Mouse (Mus musculus): ENCODE data around the gene Zfp949.
"Not testable (repeated sequence)": the region's sequence is repeated elsewhere in the genome, so short reads cannot be mapped to it uniquely, and the experiment has no call there.

GRCm38 (mm10) chr9:88570471-88570870, 22.7 kb downstream of the Zfp949 start:
- TF ChIP-seq POLR2A (IDR thresholded peaks at IDR 0.05; ENCODE audit: control insufficient read depth, low read depth, low read length); CTCF (IDR thresholded peaks at IDR 0.05; ENCODE audit: control insufficient read depth, insufficient read depth, insufficient replicate concordance, low read depth, low read length): not testable (repeated sequence)

All from testis, adult 2 months (tissue).